Mouse (Mus musculus) midbrain, embryonic 11.5 days (tissue): ENCODE results near the gene Gm49416. TPM values are rescaled to one million over a fixed set of nuclear protein-coding genes. Genes with fewer than 3 reads are reported as not detected.

Source experiments
- ATAC-seq: fragments of 200-750 bp; cut with Nextera tagmentation; 2 replicates; pipeline ENCODE4 v1.8.0; 2017; ENCODE audit warnings: moderate TSS enrichment, moderate library complexity; ENCODE audit not compliant: low FRiP score
- DNase-seq: peaks from one replicate; pipeline ENCODE4 v3.0.0; 2015; ENCODE audit warnings: low spot score; ENCODE audit errors: missing footprints
- H3K27ac ChIP-seq: fragments of 300-500 bp; sonication (generic); 2 replicates; pipeline ENCODE4 v1.5.1; 2014; ENCODE audit warnings: low read depth, low read length
- H3K27me3 ChIP-seq: fragments of 300-500 bp; sonication (generic); 2 replicates; pipeline ENCODE4 v1.6.1; 2014; ENCODE audit warnings: mild to moderate bottlenecking, low read length, moderate library complexity, mixed read lengths; ENCODE audit not compliant: control insufficient read depth, insufficient read depth
- H3K36me3 ChIP-seq: fragments of 300-500 bp; sonication (generic); 2 replicates; pipeline ENCODE4 v1.6.1; 2014; ENCODE audit warnings: mild to moderate bottlenecking, low read length, moderate library complexity, mixed read lengths; ENCODE audit not compliant: control insufficient read depth, insufficient read depth
- H3K4me1 ChIP-seq: fragments of 300-500 bp; sonication (generic); 2 replicates; pipeline ENCODE4 v1.6.1; 2014; ENCODE audit warnings: low read length; ENCODE audit not compliant: control insufficient read depth, insufficient read depth
- H3K4me2 ChIP-seq: fragments of 300-500 bp; sonication (generic); 2 replicates; pipeline ENCODE4 v1.6.1; 2014; ENCODE audit warnings: mild to moderate bottlenecking, moderate library complexity
- H3K4me3 ChIP-seq: fragments of 300-500 bp; sonication (generic); 2 replicates; pipeline ENCODE4 v1.5.1; 2014; ENCODE audit warnings: low read depth, low read length
- H3K9ac ChIP-seq: fragments of 300-500 bp; sonication (generic); 2 replicates; pipeline ENCODE4 v1.6.1; 2014; ENCODE audit warnings: low read length
- H3K9me3 ChIP-seq: fragments of 300-500 bp; sonication (generic); 2 replicates; pipeline ENCODE4 v1.6.1; 2016; ENCODE audit warnings: low read length; ENCODE audit not compliant: control insufficient read depth
- WGBS: fragments of 180-500 bp; shearing (Covaris S2); extraction: QIAGEN DNeasy Blood & Tissue Kit; methylation state at CpG from one replicate; pipeline ENCODE4 v1.1.7; 2014; 5-methylcytosine and 5-hydroxymethylcytosine counted together
- polyA plus RNA-seq: library from polyadenylated mRNA; unstranded; fragments of >200 nt; fragmentation: Nextera tagmentation; extraction: Ambion mirVana; gene quantifications from 2 replicates; pipeline ENCODE4 v1.2.1, GENCODE M21; 2014

The Gm49416 gene
- polyA plus RNA-seq, 1 experiment from 2014 or later: not detected

DNA sequence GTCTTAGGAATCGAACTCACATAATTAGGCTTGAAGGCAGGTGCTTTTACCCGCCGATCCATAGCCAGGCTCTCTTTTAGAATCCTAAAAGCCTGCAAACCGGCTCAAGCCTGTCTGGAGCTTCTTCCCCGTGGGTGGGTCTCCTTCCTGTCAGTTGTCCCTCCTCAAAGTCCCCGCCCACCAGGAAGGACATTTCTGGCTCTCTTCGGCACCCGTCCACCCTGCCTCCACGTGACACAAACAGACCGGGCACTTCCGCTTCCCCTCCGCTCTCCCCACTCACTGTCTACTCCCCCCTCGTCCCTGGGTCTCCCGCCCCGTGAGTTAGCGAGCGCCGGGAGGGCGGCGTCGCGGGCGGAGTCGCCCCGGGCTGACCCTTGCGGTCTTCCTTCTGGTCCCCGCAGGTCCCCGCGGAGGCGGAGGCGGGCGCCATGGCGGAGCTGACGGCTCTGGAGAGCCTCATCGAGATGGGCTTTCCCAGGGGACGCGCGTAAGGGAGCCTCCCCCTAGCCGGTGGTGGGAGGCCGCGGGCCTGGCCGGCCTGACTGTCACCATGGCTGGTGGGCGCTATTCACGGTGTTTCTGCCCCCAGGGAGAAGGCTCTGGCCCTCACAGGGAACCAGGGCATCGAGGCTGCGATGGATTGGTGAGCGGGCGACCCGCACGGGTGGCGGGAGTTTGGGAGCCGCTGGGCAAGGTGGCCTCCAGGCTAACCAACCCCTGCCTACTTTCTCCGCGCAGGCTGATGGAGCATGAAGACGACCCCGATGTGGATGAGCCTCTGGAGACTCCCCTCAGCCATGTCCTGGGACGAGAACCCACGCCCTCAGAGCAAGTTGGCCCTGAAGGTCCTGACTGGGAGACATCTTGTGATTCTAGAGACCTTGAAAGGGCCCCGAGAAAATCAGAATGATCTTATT is 17.2 kb upstream of the Gm49416 start, which contains the start of gene Ubxn1:
Gene Ubxn1, plus strand, starts transcription at position 230 of the 920 bp plus-strand sequence.
- DNase-seq: peak; percentile 98
- Histone ChIP-seq H3K4me3 (peak within 1 kb of the TSS; percentile 98), H3K9ac (peak within 1 kb of the TSS; percentile 93), H3K27ac (peak within 1 kb of the TSS; percentile 65), H3K36me3 (peaks cover 5% of the 10 kb centered on the region; the same call in 1 of the 2 replicates), H3K4me1 (peaks cover 6% of the 10 kb centered on the region), H3K27me3 (no peaks in the 10 kb centered on the region), H3K9me3 (no peaks in the 10 kb centered on the region), H3K4me2 (peak within 1 kb of the TSS; percentile 96)
- ATAC-seq: peak; percentile 99
- under 1% methylated on average over 59 of the region's 59 CpGs for WGBS

GRCm38 (mm10) chr19:8872266-8872840 is 16.4 kb upstream of the Gm49416 start:
- Histone ChIP-seq H3K27ac (no peak overlapping the region), H3K36me3 (peaks cover 5% of the 10 kb centered on the region; the same call in 1 of the 2 replicates), H3K4me3 (peak overlapping the region; percentile 98), H3K4me2 (peak overlapping the region; percentile 96), H3K27me3 (no peaks in the 10 kb centered on the region), H3K9ac (peak overlapping the region; percentile 93), H3K9me3 (no peaks in the 10 kb centered on the region), H3K4me1 (peaks cover 6% of the 10 kb centered on the region)
- ATAC-seq: no peak
- DNase-seq: no peak
- WGBS: 81% methylated on average over 10 of the region's 10 CpGs

DNA sequence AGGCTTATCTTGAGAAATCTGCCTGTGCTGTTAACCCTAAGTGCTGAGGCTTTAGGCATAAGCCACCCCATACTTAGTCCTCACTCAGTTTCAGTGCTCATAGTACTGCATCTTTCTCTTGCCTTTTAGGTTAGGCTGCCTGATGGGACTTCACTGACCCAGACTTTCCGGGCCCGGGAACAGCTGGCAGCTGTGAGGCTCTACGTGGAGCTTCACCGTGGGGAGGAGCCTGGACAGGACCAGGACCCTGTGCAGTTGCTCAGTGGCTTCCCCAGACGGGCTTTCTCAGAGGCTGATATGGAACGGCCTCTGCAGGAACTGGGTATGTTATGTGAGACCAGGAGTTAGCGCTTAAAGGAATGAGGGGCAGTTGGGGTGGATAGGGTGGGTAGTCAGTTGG is 13.7 kb upstream of the Gm49416 start:
- Histone ChIP-seq H3K4me3 (no peak overlapping the region), H3K4me2 (no peak overlapping the region), H3K4me1 (peaks cover 12% of the 10 kb centered on the region), H3K9ac (no peak overlapping the region), H3K9me3 (no peaks in the 10 kb centered on the region), H3K27me3 (no peaks in the 10 kb centered on the region), H3K27ac (no peak overlapping the region), H3K36me3 (peaks cover 5% of the 10 kb centered on the region; the same call in 1 of the 2 replicates)
- ATAC-seq (no peak), DNase-seq (no peak)
- WGBS: 95% methylated on average over 7 of the region's 7 CpGs

- no peaks in the 10 kb centered on the region for H3K9me3 ChIP-seq
- DNase-seq (peak; percentile 97), ATAC-seq (peak; percentile 98)
- peak within 1 kb of the TSS; percentile 87 for H3K4me2 ChIP-seq
- under 1% methylated on average over 42 of the region's 42 CpGs for WGBS
- peak within 1 kb of the TSS; percentile 87 for H3K9ac ChIP-seq
- H3K4me1 ChIP-seq: peaks cover 7% of the 10 kb centered on the region; the same call in 1 of the 2 replicates
- no peaks in the 10 kb centered on the region for H3K27me3 ChIP-seq
- H3K4me3 ChIP-seq: peak within 1 kb of the TSS; percentile 73
- H3K36me3 ChIP-seq: no peaks in the 10 kb centered on the region
- H3K27ac ChIP-seq: peak within 1 kb of the TSS; percentile 56
These were observed 8.3 kb upstream of the Gm49416 start, which contains the start of gene Uqcc3 for GRCm38 (mm10) chr19:8880311-8881033. Gene Uqcc3 (minus strand): TSS chr19:8880923.

DNA sequence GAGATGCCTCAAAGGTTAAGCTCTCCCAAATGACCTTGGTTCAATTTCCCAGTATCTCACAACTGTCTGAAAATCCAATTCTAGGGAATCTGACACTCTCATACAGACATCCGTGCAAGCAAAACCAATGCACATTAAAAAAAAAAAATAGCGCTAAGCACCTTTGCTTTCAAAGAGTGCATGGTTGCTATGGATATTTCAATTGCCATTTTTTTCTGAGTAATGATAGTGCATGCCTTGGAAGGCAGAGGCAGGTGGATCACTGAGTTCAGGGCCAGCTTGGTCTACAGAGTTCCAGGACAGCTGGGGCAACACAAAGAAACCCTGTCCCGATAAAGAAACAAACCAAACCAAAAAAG is 7.7 kb upstream of the Gm49416 start:
- Histone ChIP-seq H3K9ac (peak overlapping the region; percentile 87), H3K9me3 (no peaks in the 10 kb centered on the region), H3K27ac (peak overlapping the region; percentile 56; the same call in 1 of the 2 replicates), H3K27me3 (no peaks in the 10 kb centered on the region), H3K4me2 (peak overlapping the region; percentile 87), H3K4me3 (peak overlapping the region; percentile 73), H3K4me1 (peaks cover 7% of the 10 kb centered on the region; the same call in 1 of the 2 replicates), H3K36me3 (no peaks in the 10 kb centered on the region)
- 13% methylated on average over 3 of the region's 3 CpGs for WGBS
- ATAC-seq: peak; percentile 42
- no peak for DNase-seq

- Histone ChIP-seq H3K27ac (no peak within 1 kb of the TSS), H3K4me3 (no peak within 1 kb of the TSS), H3K9ac (no peak within 1 kb of the TSS), H3K4me1 (peaks cover 14% of the 10 kb centered on the region), H3K9me3 (no peaks in the 10 kb centered on the region), H3K36me3 (no peaks in the 10 kb centered on the region), H3K4me2 (no peak within 1 kb of the TSS), H3K27me3 (no peaks in the 10 kb centered on the region)
- DNase-seq (no peak), ATAC-seq (no peak)
- 64% methylated on average over 3 of the region's 3 CpGs for WGBS
These were observed 5.1 kb upstream of the Gm49416 start, which contains the start of the genes Lbhd1 and Gm49403 for GRCm38 (mm10) chr19:8883616-8884015. Gene Lbhd1 (plus strand): TSS chr19:8883732. Gene Gm49403 (plus strand): TSS chr19:8883930.

DNA sequence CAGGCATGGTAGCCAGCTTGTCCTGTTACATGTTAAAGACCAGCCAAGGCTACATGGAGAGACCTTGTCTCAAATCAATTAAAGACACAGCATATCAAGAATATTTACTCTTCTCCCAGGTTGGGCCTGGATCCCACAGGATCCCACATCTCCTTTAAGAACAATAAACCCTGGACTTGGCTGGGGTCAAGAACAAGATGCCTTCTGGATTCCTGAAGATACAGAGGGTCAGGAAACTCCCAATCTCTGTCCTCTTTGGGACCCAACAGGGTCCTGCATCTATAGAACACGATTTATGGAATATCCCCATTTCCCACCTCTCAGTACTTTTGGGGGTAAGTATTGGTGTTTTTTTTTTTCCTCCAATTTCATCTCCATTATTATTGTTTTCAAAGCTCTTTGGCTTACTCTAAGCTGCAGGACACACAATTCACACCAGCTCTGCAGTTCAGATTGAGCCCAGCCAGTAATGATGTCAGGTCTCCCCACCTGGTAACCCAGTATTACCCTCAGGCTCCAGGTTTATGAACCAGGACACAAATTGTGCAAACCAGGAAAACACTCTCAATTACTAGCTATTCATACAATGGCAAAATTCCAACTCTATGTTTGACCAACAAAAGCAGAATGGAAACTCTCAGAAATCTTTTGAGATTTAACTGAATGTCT is 1.7 kb upstream of the Gm49416 start:
- peaks cover 2% of the 10 kb centered on the region; the same call in 1 of the 2 replicates for H3K36me3 ChIP-seq
- H3K4me1 ChIP-seq: peaks cover 10% of the 10 kb centered on the region
- H3K4me2 ChIP-seq: peak overlapping the region; percentile 88
- H3K9ac ChIP-seq: no peak overlapping the region; the same call in 1 of the 2 replicates
- DNase-seq (no peak), ATAC-seq (no peak)
- H3K9me3 ChIP-seq: no peaks in the 10 kb centered on the region
- H3K27ac ChIP-seq: peak overlapping the region; percentile 25; the same call in 1 of the 2 replicates
- no peak overlapping the region; the same call in 1 of the 2 replicates for H3K4me3 ChIP-seq
- WGBS: 43% methylated on average over 1 of the region's 1 CpGs
- no peaks in the 10 kb centered on the region for H3K27me3 ChIP-seq
